Mouse (Mus musculus) hindbrain, embryonic 13.5 days (tissue): ENCODE measurements around the gene Vwf. TPM values are rescaled to one million over a fixed set of nuclear protein-coding genes. Genes with fewer than 3 reads are reported as not detected.

Experiments used
- ATAC-seq: fragments of 200-750 bp; cut with Nextera tagmentation; 2 replicates; pipeline ENCODE4 v1.8.0; 2017; ENCODE audit warnings: moderate TSS enrichment; ENCODE audit not compliant: low FRiP score
- H3K27ac ChIP-seq: fragments of 300-500 bp; sonication (generic); 2 replicates; pipeline ENCODE4 v1.5.1; 2015; ENCODE audit warnings: inconsistent platforms, mild to moderate bottlenecking, moderate library complexity
- H3K27me3 ChIP-seq: fragments of 300-500 bp; sonication (generic); 2 replicates; pipeline ENCODE4 v1.6.1; 2015; ENCODE audit warnings: mild to moderate bottlenecking, inconsistent platforms
- H3K36me3 ChIP-seq: fragments of 300-500 bp; sonication (generic); 2 replicates; pipeline ENCODE4 v1.6.1; 2015; ENCODE audit warnings: mild to moderate bottlenecking, inconsistent platforms
- H3K4me1 ChIP-seq: fragments of 300-500 bp; sonication (generic); replicated peaks from 2 replicates; pipeline ENCODE4 v1.6.1; 2015; ENCODE audit warnings: inconsistent platforms
- H3K4me2 ChIP-seq: fragments of 300-500 bp; sonication (generic); 2 replicates; pipeline ENCODE4 v1.6.1; 2015; ENCODE audit warnings: inconsistent platforms, mild to moderate bottlenecking, moderate library complexity
- H3K4me3 ChIP-seq: fragments of 300-500 bp; sonication (generic); 2 replicates; pipeline ENCODE4 v1.5.1; 2015; ENCODE audit warnings: mild to moderate bottlenecking, inconsistent platforms
- H3K9ac ChIP-seq: fragments of 300-500 bp; sonication (generic); 2 replicates; pipeline ENCODE4 v1.6.1; 2015; ENCODE audit warnings: mild to moderate bottlenecking, inconsistent platforms
- H3K9me3 ChIP-seq: fragments of 300-500 bp; sonication (generic); 2 replicates; pipeline ENCODE4 v1.6.1; 2016; ENCODE audit warnings: inconsistent platforms
- WGBS: fragments of 180-500 bp; shearing (Covaris S2); methylation state at CpG from one replicate; pipeline ENCODE4 v1.1.7; 2015; 5-methylcytosine and 5-hydroxymethylcytosine counted together
- polyA plus RNA-seq: library from polyadenylated mRNA; unstranded; fragments of >200 nt; fragmentation: Nextera tagmentation; extraction: Ambion mirVana; gene quantifications from 2 replicates; pipeline ENCODE4 v1.2.1, GENCODE M21; 2015

Vwf gene
- polyA plus RNA-seq, 1 experiment from 2014 or later, result 8.0 TPM

- 22% methylated on average over 9 of the region's 9 CpGs for WGBS
- Histone ChIP-seq H3K4me1 (peaks cover 8% of the 10 kb centered on the region; the same call in 1 of the 2 replicates), H3K4me3 (no peak overlapping the region), H3K36me3 (no peaks in the 10 kb centered on the region), H3K4me2 (no peak overlapping the region), H3K27me3 (peaks cover 27% of the 10 kb centered on the region), H3K9ac (no peak overlapping the region), H3K9me3 (no peaks in the 10 kb centered on the region), H3K27ac (no peak overlapping the region)
- ATAC-seq, result peak; percentile 12; the same call in 1 of the 2 replicates
Observed at GRCm38 (mm10) chr6:125604463-125605191, 58.1 kb downstream of the Vwf start.

DNA sequence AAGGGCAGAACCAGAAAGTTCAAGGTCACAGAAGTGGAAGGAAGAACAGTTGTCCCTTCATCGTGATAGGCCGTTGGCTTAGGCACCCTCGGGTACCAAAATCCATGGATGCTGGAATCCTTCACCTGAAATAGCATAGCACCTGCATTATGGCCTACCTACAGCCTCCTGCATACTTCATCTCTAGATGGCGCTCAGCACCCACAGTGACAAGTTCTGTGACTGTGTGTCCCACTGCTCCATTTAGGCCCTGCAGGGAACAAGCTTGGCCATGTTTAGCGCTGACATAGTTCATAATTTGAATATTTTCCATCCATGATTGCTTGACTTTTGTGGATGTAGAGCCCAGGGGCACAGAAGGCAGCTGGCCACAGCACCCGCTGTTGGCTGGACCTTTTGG is 62.5 kb downstream of the Vwf start:
- H3K27ac ChIP-seq, result no peak overlapping the region
- no peaks in the 10 kb centered on the region for H3K9me3 ChIP-seq
- H3K36me3 ChIP-seq, result no peaks in the 10 kb centered on the region
- H3K4me1 ChIP-seq, result no peaks in the 10 kb centered on the region
- no peak overlapping the region for H3K9ac ChIP-seq
- WGBS, result 71% methylated on average over 6 of the region's 6 CpGs
- H3K4me2 ChIP-seq, result no peak overlapping the region
- H3K27me3 ChIP-seq, result 0 out of 2 replicates have a peak, but pooled peaks cover 12% of the 10 kb centered on the region
- no peak overlapping the region for H3K4me3 ChIP-seq
- no peak for ATAC-seq

DNA sequence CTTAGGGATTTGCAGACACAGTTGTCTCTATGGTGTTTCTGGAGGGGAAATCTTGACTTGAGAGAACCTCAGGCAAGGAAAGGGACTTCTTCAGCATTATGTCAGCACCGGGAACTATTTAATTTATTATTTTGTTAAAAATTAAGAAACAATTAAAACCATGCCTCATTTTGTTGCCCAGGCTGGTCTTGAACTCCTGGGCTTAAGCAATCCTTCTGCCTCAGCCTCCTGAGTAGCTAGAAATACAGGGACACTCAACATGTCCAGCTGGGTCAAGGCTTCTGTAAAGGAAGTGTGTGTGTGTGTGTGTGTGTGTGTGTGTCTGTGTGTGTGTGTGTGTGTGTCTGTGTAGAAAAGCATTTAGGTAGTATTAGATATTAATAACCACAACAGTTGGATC is 71.3 kb downstream of the Vwf start:
- Histone ChIP-seq H3K9ac (no peak overlapping the region), H3K27ac (no peak overlapping the region), H3K4me2 (no peak overlapping the region), H3K9me3 (no peaks in the 10 kb centered on the region), H3K4me3 (no peak overlapping the region), H3K36me3 (no peaks in the 10 kb centered on the region), H3K4me1 (no peaks in the 10 kb centered on the region), H3K27me3 (no peaks in the 10 kb centered on the region)
- WGBS, result 94% methylated on average over 1 of the region's 1 CpGs
- no peak for ATAC-seq

GRCm38 (mm10) chr6:125620764-125621163 is 74.2 kb downstream of the Vwf start:
- Histone ChIP-seq H3K4me1 (no peaks in the 10 kb centered on the region), H3K4me2 (no peak overlapping the region), H3K27me3 (no peaks in the 10 kb centered on the region), H3K4me3 (no peak overlapping the region), H3K9ac (no peak overlapping the region), H3K27ac (no peak overlapping the region), H3K36me3 (no peaks in the 10 kb centered on the region), H3K9me3 (no peaks in the 10 kb centered on the region)
- ATAC-seq, result peak; percentile 72; the same call in 1 of the 2 replicates
- WGBS, result 50% methylated on average over 6 of the region's 6 CpGs

DNA sequence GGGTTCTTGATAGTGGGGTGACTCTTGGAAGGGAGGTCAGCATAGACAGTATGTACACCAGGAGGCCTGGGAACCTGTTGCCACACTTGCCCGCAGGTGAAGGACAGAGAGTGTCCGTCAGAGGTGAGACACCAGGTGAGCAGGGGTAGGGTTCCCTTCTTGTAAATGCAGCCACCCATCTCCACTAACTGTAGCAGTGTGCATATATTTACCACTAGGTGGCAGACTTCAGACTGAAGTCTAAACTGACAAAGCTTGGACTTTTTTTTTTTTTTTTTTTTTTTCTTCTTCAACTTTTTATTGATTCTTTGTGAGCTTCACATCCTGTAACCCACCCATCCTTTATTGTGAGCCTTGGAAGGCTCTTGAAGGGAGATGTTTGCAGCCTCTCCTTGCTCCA is 75.9 kb downstream of the Vwf start:
- Histone ChIP-seq H3K9me3 (no peaks in the 10 kb centered on the region), H3K27ac (no peak overlapping the region), H3K4me3 (no peak overlapping the region), H3K36me3 (no peaks in the 10 kb centered on the region), H3K4me1 (no peaks in the 10 kb centered on the region), H3K4me2 (no peak overlapping the region), H3K9ac (no peak overlapping the region), H3K27me3 (no peaks in the 10 kb centered on the region)
- ATAC-seq, result no peak
- WGBS, result 69% methylated on average over 2 of the region's 2 CpGs

DNA sequence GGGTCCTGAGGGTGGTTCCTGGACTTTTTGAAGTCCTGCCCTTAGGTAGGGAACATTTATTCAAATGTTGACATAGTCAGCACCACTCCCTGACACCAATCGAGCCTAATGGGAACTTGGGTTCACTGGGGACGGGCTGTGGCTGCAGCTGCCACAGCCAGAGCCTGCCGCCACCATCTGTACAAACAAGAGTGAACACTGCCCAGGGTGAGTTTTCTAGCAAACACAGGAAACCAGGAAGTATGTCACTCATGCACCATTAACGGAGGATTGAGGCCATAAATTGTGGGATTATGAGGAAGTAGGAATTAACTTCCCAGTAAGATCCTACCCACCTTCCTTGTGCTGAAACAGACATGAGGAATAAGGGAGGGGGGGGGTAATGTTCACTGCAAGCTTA is 93.9 kb downstream of the Vwf start:
- no peak for ATAC-seq
- Histone ChIP-seq H3K27ac (no peak overlapping the region), H3K9me3 (no peaks in the 10 kb centered on the region), H3K4me3 (no peak overlapping the region), H3K9ac (no peak overlapping the region), H3K27me3 (no peaks in the 10 kb centered on the region), H3K4me2 (no peak overlapping the region), H3K36me3 (no peaks in the 10 kb centered on the region), H3K4me1 (no peaks in the 10 kb centered on the region)
- WGBS, result 79% methylated on average over 4 of the region's 4 CpGs

DNA sequence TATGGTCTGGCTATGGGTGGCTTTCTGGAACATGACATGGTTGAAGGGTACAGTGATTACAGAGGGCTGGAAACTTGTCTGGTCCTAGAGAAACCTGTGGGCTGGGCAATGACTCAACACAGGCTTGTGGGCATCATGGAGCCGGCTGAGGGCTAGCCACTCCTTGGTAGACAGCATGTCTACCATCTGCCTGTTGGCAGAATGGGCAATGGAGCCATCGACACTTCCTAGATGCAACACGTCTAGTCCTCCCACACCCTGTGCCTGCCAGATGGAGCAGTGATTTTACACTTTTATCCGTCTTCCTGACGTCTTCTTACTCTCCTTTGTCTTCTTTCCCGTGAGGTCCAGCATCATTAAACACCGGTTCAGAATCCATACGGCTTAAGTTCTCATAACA is 94.6 kb downstream of the Vwf start:
- no peaks in the 10 kb centered on the region for H3K27me3 ChIP-seq
- 79% methylated on average over 8 of the region's 8 CpGs for WGBS
- no peak overlapping the region for H3K4me3 ChIP-seq
- H3K9ac ChIP-seq, result no peak overlapping the region
- no peak overlapping the region for H3K4me2 ChIP-seq
- ATAC-seq, result no peak
- no peak overlapping the region for H3K27ac ChIP-seq
- H3K4me1 ChIP-seq, result no peaks in the 10 kb centered on the region
- no peaks in the 10 kb centered on the region for H3K9me3 ChIP-seq
- H3K36me3 ChIP-seq, result no peaks in the 10 kb centered on the region

GRCm38 (mm10) chr6:125648964-125649363 is 102.4 kb downstream of the Vwf start:
- Histone ChIP-seq H3K4me3 (no peak overlapping the region), H3K27me3 (no peaks in the 10 kb centered on the region), H3K4me1 (no peaks in the 10 kb centered on the region), H3K4me2 (no peak overlapping the region), H3K27ac (no peak overlapping the region), H3K36me3 (no peaks in the 10 kb centered on the region), H3K9me3 (no peaks in the 10 kb centered on the region), H3K9ac (no peak overlapping the region)
- ATAC-seq, result no peak
- 83% methylated on average over 12 of the region's 12 CpGs for WGBS

DNA sequence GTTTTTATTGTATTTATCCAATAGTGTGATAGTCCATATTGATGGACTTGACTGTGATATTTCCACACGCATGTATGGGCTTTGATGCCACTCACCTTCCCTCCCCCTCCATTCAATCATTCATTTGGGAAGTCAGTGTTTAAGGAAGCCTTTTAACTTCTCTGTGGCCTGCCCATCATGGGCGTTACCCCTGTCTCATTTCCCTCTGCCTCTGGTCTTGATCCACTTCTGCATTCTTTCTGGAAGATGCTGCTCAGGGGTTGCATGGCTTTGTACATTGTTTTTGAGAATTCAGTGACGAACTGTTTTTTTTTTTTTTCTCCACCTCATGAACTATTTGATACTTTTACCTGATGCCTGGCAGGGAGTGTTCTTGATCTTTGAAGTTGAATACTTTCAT is 104.8 kb downstream of the Vwf start:
- H3K9me3 ChIP-seq, result no peaks in the 10 kb centered on the region
- H3K9ac ChIP-seq, result no peak overlapping the region
- no peaks in the 10 kb centered on the region for H3K36me3 ChIP-seq
- no peaks in the 10 kb centered on the region for H3K27me3 ChIP-seq
- H3K4me1 ChIP-seq, result no peaks in the 10 kb centered on the region
- H3K4me3 ChIP-seq, result no peak overlapping the region
- H3K27ac ChIP-seq, result no peak overlapping the region
- 84% methylated on average over 3 of the region's 3 CpGs for WGBS
- no peak for ATAC-seq
- H3K4me2 ChIP-seq, result no peak overlapping the region

DNA sequence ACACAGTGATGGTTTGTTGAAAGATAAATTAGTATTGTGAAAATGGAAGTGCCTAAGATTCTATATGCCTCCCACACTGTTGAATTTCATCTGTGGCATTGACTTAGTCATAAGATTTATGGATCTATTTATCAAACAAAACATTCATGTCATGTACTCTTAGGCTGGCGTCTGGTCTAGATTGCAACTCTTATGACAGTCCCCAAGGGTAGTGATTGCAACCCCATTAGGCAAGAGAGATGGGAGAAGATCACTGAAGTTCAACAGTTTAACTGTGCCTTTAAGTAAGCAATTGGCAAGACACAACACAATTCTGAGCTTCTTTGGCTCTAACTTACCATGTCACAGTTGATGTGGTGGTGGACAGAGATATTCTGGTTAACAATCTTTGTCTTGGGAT is 106.8 kb downstream of the Vwf start:
- Histone ChIP-seq H3K9ac (no peak overlapping the region), H3K4me2 (no peak overlapping the region), H3K4me1 (no peaks in the 10 kb centered on the region), H3K36me3 (no peaks in the 10 kb centered on the region), H3K27ac (no peak overlapping the region), H3K9me3 (no peaks in the 10 kb centered on the region), H3K27me3 (no peaks in the 10 kb centered on the region), H3K4me3 (no peak overlapping the region)
- WGBS, result 74% methylated on average over 1 of the region's 1 CpGs
- no peak for ATAC-seq

GRCm38 (mm10) chr6:125656921-125657320 is 110.3 kb downstream of the Vwf start:
- no peak for ATAC-seq

GRCm38 (mm10) chr6:125657966-125658365 is 111.4 kb downstream of the Vwf start:
- Histone ChIP-seq H3K4me1 (no peaks in the 10 kb centered on the region), H3K9me3 (no peaks in the 10 kb centered on the region), H3K36me3 (no peaks in the 10 kb centered on the region), H3K27ac (no peak overlapping the region), H3K4me3 (no peak overlapping the region), H3K4me2 (no peak overlapping the region), H3K9ac (no peak overlapping the region), H3K27me3 (no peaks in the 10 kb centered on the region)
- 90% methylated on average over 5 of the region's 5 CpGs for WGBS
- no peak for ATAC-seq

More at GRCm38 (mm10) chr6:125656921-125657320, 110.3 kb downstream of the Vwf start:
- Histone ChIP-seq H3K4me3 (no peak overlapping the region), H3K27ac (no peak overlapping the region), H3K36me3 (no peaks in the 10 kb centered on the region), H3K4me2 (no peak overlapping the region), H3K4me1 (no peaks in the 10 kb centered on the region), H3K9ac (no peak overlapping the region), H3K9me3 (no peaks in the 10 kb centered on the region), H3K27me3 (no peaks in the 10 kb centered on the region)
- WGBS, result 88% methylated on average over 13 of the region's 13 CpGs

GRCm38 (mm10) chr6:125661106-125661877 is 114.7 kb downstream of the Vwf start:
- H3K9me3 ChIP-seq, result no peaks in the 10 kb centered on the region
- no peak overlapping the region for H3K4me3 ChIP-seq
- no peak overlapping the region for H3K27ac ChIP-seq
- H3K27me3 ChIP-seq, result no peaks in the 10 kb centered on the region
- ATAC-seq, result peak; percentile 43; the same call in 1 of the 2 replicates
- no peaks in the 10 kb centered on the region for H3K4me1 ChIP-seq
- no peak overlapping the region for H3K4me2 ChIP-seq
- no peaks in the 10 kb centered on the region for H3K36me3 ChIP-seq
- WGBS, result 51% methylated on average over 14 of the region's 14 CpGs
- H3K9ac ChIP-seq, result no peak overlapping the region
